Mouse (Mus musculus) liver, embryonic 13.5 days (tissue): Measurements from ENCODE around the gene Rbm33. TPM values are rescaled to one million over a fixed set of nuclear protein-coding genes. Genes with fewer than 3 reads are reported as not detected.

Experiments used
- ATAC-seq: fragments of 200-750 bp; cut with Nextera tagmentation; 2 replicates; pipeline ENCODE4 v1.8.0; 2017; ENCODE audit warnings: low read depth, mild to moderate bottlenecking, moderate number of reproducible peaks, moderate library complexity
- DNase-seq: peaks from one replicate; pipeline ENCODE4 v3.0.0; 2022
- H3K27ac ChIP-seq: fragments of 300-500 bp; sonication (generic); 2 replicates; pipeline ENCODE4 v1.5.1; 2015; ENCODE audit warnings: moderate library complexity, mild to moderate bottlenecking, inconsistent platforms
- H3K27me3 ChIP-seq: fragments of 300-500 bp; sonication (generic); 2 replicates; pipeline ENCODE4 v1.6.1; 2015; ENCODE audit warnings: mild to moderate bottlenecking, inconsistent platforms
- H3K36me3 ChIP-seq: fragments of 300-500 bp; sonication (generic); 2 replicates; pipeline ENCODE4 v1.6.1; 2015; ENCODE audit warnings: mild to moderate bottlenecking, inconsistent platforms
- H3K4me1 ChIP-seq: fragments of 300-500 bp; sonication (generic); replicated peaks from 2 replicates; pipeline ENCODE4 v1.6.1; 2015; ENCODE audit warnings: inconsistent platforms
- H3K4me2 ChIP-seq: fragments of 300-500 bp; sonication (generic); 2 replicates; pipeline ENCODE4 v1.6.1; 2015; ENCODE audit warnings: inconsistent platforms, mild to moderate bottlenecking, moderate library complexity
- H3K4me3 ChIP-seq: fragments of 300-500 bp; sonication (generic); replicated peaks from 2 replicates; pipeline ENCODE4 v1.5.1; 2015; ENCODE audit warnings: mild to moderate bottlenecking, inconsistent platforms
- H3K9ac ChIP-seq: fragments of 300-500 bp; sonication (generic); 2 replicates; pipeline ENCODE4 v1.6.1; 2015; ENCODE audit warnings: mild to moderate bottlenecking, inconsistent platforms
- H3K9me3 ChIP-seq: fragments of 300-500 bp; sonication (generic); replicated peaks from 2 replicates; pipeline ENCODE4 v1.6.1; 2016; ENCODE audit warnings: inconsistent platforms
- WGBS: fragments of 180-500 bp; shearing (Covaris S2); methylation state at CpG from one replicate; pipeline ENCODE4 v1.1.7; 2015; ENCODE audit not compliant: insufficient replicate concordance; 5-methylcytosine and 5-hydroxymethylcytosine counted together
- polyA plus RNA-seq: library from polyadenylated mRNA; unstranded; fragments of >200 nt; fragmentation: Nextera tagmentation; extraction: Ambion mirVana; gene quantifications from 2 replicates; pipeline ENCODE4 v1.2.1, GENCODE M21; 2015

The Rbm33 gene
- polyA plus RNA-seq, 1 experiment from 2014 or later, result 5.7 TPM

DNA sequence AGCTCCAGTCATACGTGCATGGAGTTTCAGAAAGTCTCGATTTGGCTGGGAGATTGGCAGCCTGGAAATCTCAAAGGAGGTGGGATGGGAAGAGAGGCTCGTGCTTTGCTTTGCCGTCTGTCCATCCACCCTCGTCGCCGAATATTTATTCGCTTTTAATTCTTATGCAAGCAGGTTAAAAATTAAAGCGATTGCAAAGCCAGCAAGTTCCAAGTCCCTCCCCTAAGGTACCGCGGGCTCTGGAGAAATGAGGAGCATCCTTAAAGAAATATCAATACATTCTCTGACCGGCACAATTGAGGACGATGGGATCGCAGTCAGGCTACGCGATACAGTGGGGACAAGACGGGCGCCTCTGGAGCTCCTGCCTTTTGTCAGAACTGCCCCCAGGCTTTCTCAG is 148.6 kb downstream of the Rbm33 start:
- Histone ChIP-seq H3K4me2 (peak overlapping the region; percentile 55; the same call in 1 of the 2 replicates), H3K4me1 (0 out of 2 replicates have a peak, but pooled peaks cover 4% of the 10 kb centered on the region), H3K9ac (no peak overlapping the region), H3K9me3 (no peaks in the 10 kb centered on the region), H3K27ac (no peak overlapping the region), H3K36me3 (no peaks in the 10 kb centered on the region), H3K4me3 (no peak overlapping the region), H3K27me3 (peaks cover 92% of the 10 kb centered on the region)
- ATAC-seq, result no peak
- DNase-seq, result no peak
- 3% methylated on average over 18 of the region's 18 CpGs for WGBS

DNA sequence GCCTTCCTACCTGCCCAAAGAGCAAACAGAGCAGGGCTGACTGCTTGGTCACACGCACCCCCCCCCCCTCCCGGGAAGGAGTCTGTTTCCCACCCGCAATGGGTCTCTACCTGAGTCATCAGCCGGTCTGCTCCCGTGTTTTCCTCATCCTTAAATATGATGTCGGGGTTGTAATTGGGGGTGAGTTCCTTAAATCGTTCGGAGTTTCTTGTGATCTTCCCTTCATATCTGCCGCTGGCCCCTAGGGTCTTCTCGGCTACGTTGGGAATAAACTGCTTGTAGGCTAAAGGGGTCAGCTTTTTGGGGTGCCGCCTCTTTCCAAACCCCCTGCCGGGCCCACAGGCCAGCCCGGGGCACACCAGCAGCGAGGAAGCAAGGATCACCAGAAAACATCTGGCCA is 149.4 kb downstream of the Rbm33 start:
- H3K4me2 ChIP-seq, result no peak overlapping the region
- ATAC-seq, result no peak
- H3K9ac ChIP-seq, result no peak overlapping the region
- H3K9me3 ChIP-seq, result no peaks in the 10 kb centered on the region
- H3K27me3 ChIP-seq, result peaks cover 84% of the 10 kb centered on the region
- 1% methylated on average over 15 of the region's 15 CpGs for WGBS
- no peak overlapping the region for H3K4me3 ChIP-seq
- H3K27ac ChIP-seq, result no peak overlapping the region
- 0 out of 2 replicates have a peak, but pooled peaks cover 4% of the 10 kb centered on the region for H3K4me1 ChIP-seq
- no peak for DNase-seq
- H3K36me3 ChIP-seq, result no peaks in the 10 kb centered on the region

DNA sequence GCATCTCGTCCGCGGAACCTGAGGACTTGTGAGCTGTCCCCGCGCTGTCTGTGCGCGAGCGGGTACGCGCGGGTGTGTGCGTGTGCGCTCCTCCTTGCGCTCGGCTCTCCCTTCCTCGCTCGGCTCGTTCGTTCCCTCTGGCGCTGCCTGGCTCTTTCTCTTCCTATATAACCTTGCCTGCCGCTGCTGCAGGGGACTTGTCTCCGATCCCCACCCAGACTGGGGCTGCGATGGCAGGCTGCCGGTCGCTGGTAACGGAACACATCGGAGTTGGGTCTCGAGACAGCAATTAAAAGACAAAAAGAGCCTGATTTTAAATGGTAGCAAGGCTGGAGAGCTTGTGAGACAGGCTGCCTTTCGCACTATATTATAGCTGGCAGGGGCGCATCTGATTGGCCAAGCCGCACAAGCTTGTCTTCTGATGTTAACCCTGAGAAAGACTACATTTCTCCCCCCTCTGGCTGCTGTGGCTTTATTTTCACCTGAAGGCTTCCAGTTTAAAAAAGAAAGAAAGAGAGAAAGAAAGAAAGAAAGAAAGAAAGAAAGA is 149.9 kb downstream of the Rbm33 start, which contains the start of gene Shh:
TSS of gene Shh (minus strand) at position 497 of the 547 bp plus-strand sequence.
- Histone ChIP-seq H3K4me2 (no peak within 1 kb of the TSS), H3K4me3 (no peak within 1 kb of the TSS), H3K27ac (no peak within 1 kb of the TSS), H3K9ac (no peak within 1 kb of the TSS), H3K4me1 (0 out of 2 replicates have a peak, but pooled peaks cover 4% of the 10 kb centered on the region), H3K27me3 (peaks cover 79% of the 10 kb centered on the region), H3K9me3 (no peaks in the 10 kb centered on the region), H3K36me3 (no peaks in the 10 kb centered on the region)
- DNase-seq, result no peak
- WGBS, result 3% methylated on average over 31 of the region's 31 CpGs
- no peak for ATAC-seq

Other genes with a start within 250 kb of the Rbm33 start
- gene Insig1, start 245.8 kb upstream of the Rbm33 start, polyA plus RNA-seq, result 43.6 and 48.7 TPM in 2 replicates
- gene En2, start 151.4 kb upstream of the Rbm33 start, polyA plus RNA-seq, result not detected in 2 replicates
- gene Cnpy1, start 71.3 kb upstream of the Rbm33 start, polyA plus RNA-seq, result 0.03 TPM in 1 of 2 replicates, not detected in the other
- gene Shh, start 150.1 kb downstream of the Rbm33 start, polyA plus RNA-seq, result 0.08 TPM in 1 of 2 replicates, not detected in the other